ENCODE assay signal across 26 mouse cellular contexts in the genomic region with DNA sequence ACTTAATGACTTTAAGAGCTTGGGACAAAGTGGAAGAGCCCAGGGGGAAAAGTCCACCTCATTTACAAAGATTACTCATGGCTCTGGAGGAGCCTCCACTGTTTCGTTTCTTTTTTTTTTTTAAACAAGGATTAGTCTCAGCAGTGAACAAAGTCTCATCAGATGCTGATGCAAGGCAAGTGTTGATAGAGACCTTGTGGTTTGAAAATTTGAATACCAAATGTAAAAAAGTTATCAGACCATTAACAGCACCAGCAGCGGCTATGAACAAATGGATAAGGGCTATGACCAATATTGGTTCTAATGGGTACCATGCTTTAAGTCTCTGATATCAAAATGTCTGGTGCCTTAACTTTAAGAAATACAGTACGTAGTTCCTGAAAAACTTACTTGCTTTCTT. TPM values are rescaled to one million over a fixed set of nuclear protein-coding genes. Genes with fewer than 3 reads are reported as not detected.
"Had no signal": no experiment of that assay in that cellular context is flagged by ENCODE, and none has a peak within 500 bp of the region (broad histone marks: within the 10 kb centered on the region; RNA-seq: fewer than 3 reads in every experiment).

No protein-coding gene starts in this region.

- DNase-seq: cerebellum, adult 9-11 months; cerebellum, postnatal 10 days; cerebellum, postnatal 14 days; cerebellum, postnatal 25 days; cerebellum, postnatal 36 days; embryo, embryonic 11 days; forebrain, postnatal 0 days; gastrocnemius, adult 2 months; gastrocnemius, postnatal 10 days; gastrocnemius, postnatal 14 days; gastrocnemius, postnatal 25 days; gastrocnemius, postnatal 36 days; heart, adult 18-20 months; heart, adult 2 months had no signal

- H3K9ac ChIP-seq: embryonic facial prominence, embryonic 12.5 days; embryonic facial prominence, embryonic 13.5 days; embryonic facial prominence, embryonic 15.5 days; forebrain, embryonic 12.5 days; forebrain, embryonic 13.5 days; forebrain, embryonic 15.5 days; forebrain, postnatal 0 days had no signal

- H3K27ac ChIP-seq: embryonic facial prominence, embryonic 10.5 days; embryonic facial prominence, embryonic 12.5 days; embryonic facial prominence, embryonic 15.5 days; forebrain, embryonic 10.5 days; forebrain, embryonic 12.5 days; forebrain, embryonic 13.5 days; forebrain, embryonic 15.5 days; gastrocnemius, adult 2 months; heart, adult 2 months had no signal

- H3K4me3 ChIP-seq: embryonic facial prominence, embryonic 10.5 days; embryonic facial prominence, embryonic 12.5 days; embryonic facial prominence, embryonic 13.5 days; embryonic facial prominence, embryonic 15.5 days; erythroblast, embryonic 14.5 days; forebrain, embryonic 10.5 days; forebrain, embryonic 12.5 days; forebrain, embryonic 13.5 days; forebrain, embryonic 15.5 days; gastrocnemius, adult 2 months; heart, adult 2 months had no signal

- H3K9me3 ChIP-seq: embryonic facial prominence, embryonic 10.5 days; embryonic facial prominence, embryonic 12.5 days; embryonic facial prominence, embryonic 13.5 days; embryonic facial prominence, embryonic 15.5 days; forebrain, embryonic 10.5 days; forebrain, embryonic 12.5 days; forebrain, embryonic 13.5 days; forebrain, embryonic 15.5 days had no signal

- H3K4me2 ChIP-seq: embryonic facial prominence, embryonic 12.5 days; embryonic facial prominence, embryonic 13.5 days; embryonic facial prominence, embryonic 15.5 days; forebrain, embryonic 12.5 days; forebrain, embryonic 13.5 days; forebrain, embryonic 15.5 days had no signal

- ATAC-seq: forebrain, embryonic 13.5 days; forebrain, embryonic 14.5 days; forebrain, embryonic 15.5 days; forebrain, embryonic 16.5 days; forebrain, postnatal 0 days had no signal

- H3K4me1 ChIP-seq: forebrain, embryonic 13.5 days; forebrain, embryonic 15.5 days had no signal

- H3K36me3 ChIP-seq: embryonic facial prominence, embryonic 10.5 days; embryonic facial prominence, embryonic 12.5 days; embryonic facial prominence, embryonic 13.5 days; embryonic facial prominence, embryonic 15.5 days; forebrain, embryonic 10.5 days; forebrain, embryonic 12.5 days; forebrain, embryonic 15.5 days had no signal

- H3K27me3 ChIP-seq: embryonic facial prominence, embryonic 12.5 days; embryonic facial prominence, embryonic 13.5 days; embryonic facial prominence, embryonic 15.5 days; forebrain, embryonic 12.5 days; forebrain, embryonic 13.5 days; forebrain, embryonic 15.5 days had no signal

RNA-seq across cellular contexts. Expression of gene Ccdc92, which starts 13.2 kb away (rescaled TPM):
- total RNA-seq: common myeloid progenitor, adult 5-6 weeks had no signal
